ENCODE assay signal across 8 mouse cellular contexts in the genomic region with DNA sequence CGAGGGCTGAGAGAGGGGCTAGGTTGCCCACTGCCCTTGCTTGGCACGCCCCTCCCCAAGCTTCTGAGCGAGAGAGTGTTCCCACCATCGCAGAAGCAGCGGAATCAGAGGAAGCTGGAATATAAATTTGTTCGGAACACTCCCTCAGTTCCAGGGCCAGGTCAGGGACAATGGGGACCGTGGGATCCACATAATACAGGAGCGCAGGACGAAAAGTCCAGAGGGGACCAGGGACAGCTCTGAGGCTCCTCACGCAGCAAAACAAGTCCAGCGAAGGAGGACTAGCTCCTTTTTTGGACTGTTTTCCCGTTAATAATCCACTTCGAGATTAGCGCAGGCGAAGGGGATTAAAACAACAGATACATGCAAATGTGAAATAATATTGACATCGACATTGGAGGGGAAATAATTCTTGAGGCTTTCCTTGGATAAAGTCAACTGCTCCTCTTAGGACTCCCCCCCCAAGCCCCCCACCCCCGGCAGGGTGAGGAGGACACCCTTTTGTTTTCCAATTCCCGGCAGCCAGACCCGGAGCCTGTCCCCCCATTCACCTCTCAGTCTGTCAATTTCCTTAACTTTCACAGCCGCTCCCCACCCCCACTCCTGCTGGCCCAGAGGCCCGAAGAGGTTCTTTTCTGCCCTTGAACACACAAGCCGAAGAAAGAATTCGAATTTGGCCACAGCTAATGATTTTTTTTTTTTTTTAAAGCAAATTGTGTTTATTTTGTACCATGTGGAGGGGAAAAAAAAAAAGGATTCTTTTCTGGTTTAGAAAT. TPM values are rescaled to one million over a fixed set of nuclear protein-coding genes. Genes with fewer than 3 reads are reported as not detected.
DNase-seq lines count a peak whose midpoint lies in the region; ATAC-seq lines count a peak whose summit lies in the region.

No protein-coding gene starts in this region.

- no peaks in the 10 kb centered on the region for H3K36me3 ChIP-seq in forebrain, embryonic 11.5 days (ENCODE audit: control insufficient read depth, insufficient read depth, low read length)
- no peaks in the 10 kb centered on the region for H3K36me3 ChIP-seq in limb, embryonic 10.5 days
- no peaks in the 10 kb centered on the region for H3K36me3 ChIP-seq in midbrain, embryonic 11.5 days (ENCODE audit: control insufficient read depth, insufficient read depth, low read length)

- peak overlapping the region; percentile 68 for H3K4me2 ChIP-seq in forebrain, embryonic 11.5 days (ENCODE audit: low read depth, low read length, severe bottlenecking)
- H3K4me2 ChIP-seq in midbrain, embryonic 11.5 days: peak overlapping the region; percentile 73

- no peaks in the 10 kb centered on the region for H3K27me3 ChIP-seq in forebrain, embryonic 11.5 days (ENCODE audit: control insufficient read depth, insufficient read depth, low read length)
- H3K27me3 ChIP-seq in limb, embryonic 10.5 days (ENCODE audit: low read depth, poor library complexity, severe bottlenecking): peaks cover 43% of the 10 kb centered on the region
- H3K27me3 ChIP-seq in midbrain, embryonic 11.5 days (ENCODE audit: control insufficient read depth, insufficient read depth, low read length): no peaks in the 10 kb centered on the region

- peak overlapping the region; percentile 83 for H3K27ac ChIP-seq in forebrain, embryonic 11.5 days (ENCODE audit: low read depth, low read length)
- peak overlapping the region; percentile 88 for H3K27ac ChIP-seq in limb, embryonic 10.5 days
- H3K27ac ChIP-seq in midbrain, embryonic 11.5 days (ENCODE audit: low read depth, low read length): peak overlapping the region; percentile 96

- H3K9ac ChIP-seq in forebrain, embryonic 11.5 days (ENCODE audit: low read length): peak overlapping the region; percentile 36
- peak overlapping the region; percentile 79 for H3K9ac ChIP-seq in midbrain, embryonic 11.5 days (ENCODE audit: low read length)

- ATAC-seq in forebrain, embryonic 11.5 days (replicated peaks; ENCODE audit: low FRiP score): peak; percentile 37
- ATAC-seq in midbrain, embryonic 11.5 days (ENCODE audit: low FRiP score): peak; percentile 54

- H3K9me3 ChIP-seq in forebrain, embryonic 11.5 days (ENCODE audit: control insufficient read depth, low read length): no peaks in the 10 kb centered on the region
- no peaks in the 10 kb centered on the region for H3K9me3 ChIP-seq in limb, embryonic 10.5 days (replicated peaks)
- H3K9me3 ChIP-seq in midbrain, embryonic 11.5 days (ENCODE audit: control insufficient read depth, low read length): no peaks in the 10 kb centered on the region

- peaks cover 5% of the 10 kb centered on the region; the same call in 1 of the 2 replicates for H3K4me1 ChIP-seq in forebrain, embryonic 11.5 days (replicated peaks; ENCODE audit: control insufficient read depth, insufficient read depth, low read length)
- H3K4me1 ChIP-seq in limb, embryonic 10.5 days: peaks cover 55% of the 10 kb centered on the region
- H3K4me1 ChIP-seq in midbrain, embryonic 11.5 days (ENCODE audit: control insufficient read depth, insufficient read depth, low read length): peaks cover 22% of the 10 kb centered on the region

- peak; percentile 71 to 89 for DNase-seq in adrenal gland, adult (ENCODE audit: inconsistent age in 2 of 2, low spot score in 1 of 2)
- DNase-seq in adrenal gland, postnatal 4 days (ENCODE audit: low spot score in 2 of 2): no peak
- peak; percentile 65 for DNase-seq in NIH3T3 (ENCODE audit: low read depth)
- DNase-seq in forebrain, embryonic 11.5 days (ENCODE audit: low spot score): peak; percentile 75
- DNase-seq in heart, postnatal 4 days: peak; percentile 74
- DNase-seq in limb, embryonic 10.5 days (ENCODE audit: low spot score): peak; percentile 55
- peak; percentile 93 for DNase-seq in midbrain, embryonic 11.5 days (ENCODE audit: low spot score, missing footprints)
- DNase-seq in frontal cortex, postnatal 14 days (ENCODE audit: low spot score in 2 of 2): no peak

- H3K4me3 ChIP-seq in forebrain, embryonic 11.5 days (ENCODE audit: low read depth, low read length): peak overlapping the region; percentile 49
- peak overlapping the region; percentile 73 for H3K4me3 ChIP-seq in limb, embryonic 10.5 days
- peak overlapping the region; percentile 47 for H3K4me3 ChIP-seq in midbrain, embryonic 11.5 days (ENCODE audit: low read depth, low read length)

- under 1% methylated on average over 23 of the region's 23 CpGs for WGBS in forebrain, embryonic 11.5 days
- under 1% methylated on average over 23 of the region's 23 CpGs for WGBS in limb, embryonic 10.5 days
- WGBS in midbrain, embryonic 11.5 days: under 1% methylated on average over 23 of the region's 23 CpGs

RNA-seq across cellular contexts. Expression of a gene that starts 1.3 kb away (rescaled TPM):
- total RNA-seq in adrenal gland, postnatal 4 days (2021): 100 to 1,000 TPM; 169 to 173 TPM
- polyA plus RNA-seq in forebrain, embryonic 11.5 days (2014; fragmentation: Nextera tagmentation; extraction: Ambion mirVana): 45.6 and 50.0 TPM in 2 replicates
- 10 to 100 TPM; 59.7 to 66.5 TPM for total RNA-seq in heart, postnatal 4 days (2021)
- 5.3 and 5.4 TPM in 2 replicates for polyA plus RNA-seq in limb, embryonic 10.5 days (2016; fragmentation: Nextera tagmentation; extraction: Ambion mirVana)
- 61.2 and 69.9 TPM in 2 replicates for polyA plus RNA-seq in midbrain, embryonic 11.5 days (2014; fragmentation: Nextera tagmentation; extraction: Ambion mirVana)

Comparison
In these comparisons a context has a peak if more than half of its experiments do, and no peak if none do; other contexts are left out.
1. DNase-seq: peak in adrenal gland, adult (2 of 2), NIH3T3 (single experiment), forebrain, embryonic 11.5 days (single experiment), heart, postnatal 4 days (single experiment), limb, embryonic 10.5 days (single experiment) and midbrain, embryonic 11.5 days (single experiment); none in adrenal gland, postnatal 4 days (0 of 2) and frontal cortex, postnatal 14 days (0 of 2).
2. Peak in every context shown above with its lines, with median percentiles within 50 percentile points of each other: H3K27ac ChIP-seq and H3K4me3 ChIP-seq.